Mouse (Mus musculus) olfactory bulb, adult 2 months (tissue): ENCODE measurements around the gene Fsip1.

ENCODE experiments used
- CTCF ChIP-seq: fragments of 200-500 bp; IDR thresholded peaks from 2 replicates; pipeline ENCODE4 v1.5.1; 2012; ENCODE audit warnings: low read depth, mild to moderate bottlenecking, low read length, moderate library complexity; ENCODE audit not compliant: insufficient read depth
- POLR2A ChIP-seq: fragments of 200-500 bp; IDR thresholded peaks from 2 replicates; pipeline ENCODE4 v1.6.1; 2012; ENCODE audit warnings: mild to moderate bottlenecking, low read depth, low read length, moderate library complexity; ENCODE audit not compliant: insufficient read depth

- TF ChIP-seq CTCF (no peak), POLR2A (no peak)
Measured at GRCm38 (mm10) chr2:118123743-118124142, 133.0 kb downstream of the Fsip1 start.
